8 mouse cellular contexts compared by ENCODE assay signal in genomic region chr13:59766786-59767515, GRCm38 (mm10). TPM values are rescaled to one million over a fixed set of nuclear protein-coding genes. Genes with fewer than 3 reads are reported as not detected.
DNase-seq lines count a peak whose midpoint lies in the region; ATAC-seq lines count a peak whose summit lies in the region.

No protein-coding gene starts in this region.

- H3K27ac ChIP-seq in hindbrain, embryonic 10.5 days = 0 out of 2 replicates have a peak overlapping the region, but pooled peaks have one; percentile 23
- no peak overlapping the region for H3K27ac ChIP-seq in hindbrain, embryonic 11.5 days (ENCODE audit: low read depth, low read length)
- peak overlapping the region; percentile 34; the same call in 1 of the 2 replicates for H3K27ac ChIP-seq in limb, embryonic 10.5 days
- no peak overlapping the region for H3K27ac ChIP-seq in neural tube, embryonic 15.5 days (replicated peaks)

- H3K4me3 ChIP-seq in hindbrain, embryonic 10.5 days = peak overlapping the region; percentile 84; the same call in 1 of the 2 replicates
- H3K4me3 ChIP-seq in hindbrain, embryonic 11.5 days (ENCODE audit: low read depth, low read length) = no peak overlapping the region
- H3K4me3 ChIP-seq in limb, embryonic 10.5 days = no peak overlapping the region
- no peak overlapping the region for H3K4me3 ChIP-seq in neural tube, embryonic 15.5 days (replicated peaks)

- peaks cover 39% of the 10 kb centered on the region for H3K36me3 ChIP-seq in hindbrain, embryonic 10.5 days
- H3K36me3 ChIP-seq in hindbrain, embryonic 11.5 days (ENCODE audit: control insufficient read depth, insufficient read depth, low read length) = no peaks in the 10 kb centered on the region
- H3K36me3 ChIP-seq in limb, embryonic 10.5 days = peaks cover 36% of the 10 kb centered on the region
- H3K36me3 ChIP-seq in neural tube, embryonic 15.5 days = peaks cover 9% of the 10 kb centered on the region; the same call in 1 of the 2 replicates

- H3K9me3 ChIP-seq in hindbrain, embryonic 10.5 days = no peaks in the 10 kb centered on the region
- H3K9me3 ChIP-seq in hindbrain, embryonic 11.5 days (ENCODE audit: control insufficient read depth, low read length) = no peaks in the 10 kb centered on the region
- no peaks in the 10 kb centered on the region for H3K9me3 ChIP-seq in limb, embryonic 10.5 days (replicated peaks)
- no peaks in the 10 kb centered on the region for H3K9me3 ChIP-seq in neural tube, embryonic 15.5 days (replicated peaks)

- intact Hi-C loops in heart, postnatal 10 days (cut with DNase I) = no loop called here

- ATAC-seq in hindbrain, embryonic 11.5 days (ENCODE audit: low FRiP score) = no peak
- ATAC-seq in neural tube, embryonic 15.5 days (ENCODE audit: low FRiP score) = no peak
- no peak for ATAC-seq in CD4-positive, CD25-positive, alpha-beta regulatory T cell, adult 4 months

- peaks cover 55% of the 10 kb centered on the region for H3K4me1 ChIP-seq in hindbrain, embryonic 10.5 days (replicated peaks)
- peaks cover 9% of the 10 kb centered on the region for H3K4me1 ChIP-seq in hindbrain, embryonic 11.5 days (replicated peaks; ENCODE audit: control insufficient read depth, insufficient read depth, low read length)
- H3K4me1 ChIP-seq in limb, embryonic 10.5 days = peaks cover 49% of the 10 kb centered on the region
- H3K4me1 ChIP-seq in neural tube, embryonic 15.5 days = peaks cover 47% of the 10 kb centered on the region

- no peak for DNase-seq in hindbrain, embryonic 10.5 days (ENCODE audit: low spot score)
- no peak for DNase-seq in hindbrain, embryonic 11.5 days (ENCODE audit: low spot score)
- peak; percentile 35 to 37 for DNase-seq in heart, postnatal 10 days
- DNase-seq in limb, embryonic 10.5 days (ENCODE audit: low spot score) = no peak
- DNase-seq in cerebellum, postnatal 14 days = no peak
- DNase-seq in right cerebral cortex, postnatal 4 days = no peak

- no peak overlapping the region for H3K4me2 ChIP-seq in hindbrain, embryonic 11.5 days (replicated peaks; ENCODE audit: low read depth, low read length)
- peak overlapping the region; percentile 74 for H3K4me2 ChIP-seq in neural tube, embryonic 15.5 days

- no peak overlapping the region for H3K9ac ChIP-seq in hindbrain, embryonic 11.5 days (ENCODE audit: low read depth, low read length)
- no peak overlapping the region for H3K9ac ChIP-seq in neural tube, embryonic 15.5 days (replicated peaks)

- no peaks in the 10 kb centered on the region for H3K27me3 ChIP-seq in hindbrain, embryonic 10.5 days (ENCODE audit: insufficient read depth, poor library complexity, severe bottlenecking)
- no peaks in the 10 kb centered on the region for H3K27me3 ChIP-seq in hindbrain, embryonic 11.5 days (ENCODE audit: control insufficient read depth, insufficient read depth, low read length)
- no peaks in the 10 kb centered on the region for H3K27me3 ChIP-seq in limb, embryonic 10.5 days (ENCODE audit: low read depth, poor library complexity, severe bottlenecking)
- H3K27me3 ChIP-seq in neural tube, embryonic 15.5 days (replicated peaks) = no peaks in the 10 kb centered on the region

- WGBS in hindbrain, embryonic 10.5 days = 83% methylated on average over 11 of the region's 11 CpGs
- WGBS in hindbrain, embryonic 11.5 days = 83% methylated on average over 11 of the region's 11 CpGs
- WGBS in limb, embryonic 10.5 days = 77% methylated on average over 11 of the region's 11 CpGs
- 67% methylated on average over 11 of the region's 11 CpGs for WGBS in neural tube, embryonic 15.5 days

RNA-seq across cellular contexts. Expression of gene Isca1, which starts 2.7 kb away (rescaled TPM):
- 101 and 116 TPM in 2 replicates for polyA plus RNA-seq in hindbrain, embryonic 10.5 days (2016; fragmentation: Nextera tagmentation; extraction: Ambion mirVana)
- 139 and 140 TPM in 2 replicates for polyA plus RNA-seq in hindbrain, embryonic 11.5 days (2014; fragmentation: Nextera tagmentation; extraction: Ambion mirVana)
- total RNA-seq in heart, postnatal 10 days (2021) = 100 to 1,000 TPM; 191 to 196 TPM
- 90.5 and 95.7 TPM in 2 replicates for polyA plus RNA-seq in limb, embryonic 10.5 days (2016; fragmentation: Nextera tagmentation; extraction: Ambion mirVana)
- 158 and 171 TPM in 2 replicates for polyA plus RNA-seq in neural tube, embryonic 15.5 days (2015; fragmentation: Nextera tagmentation; extraction: Ambion mirVana)
- polyA plus RNA-seq in CD4-positive, CD25-positive, alpha-beta regulatory T cell, adult 4 months (2017; shearing (Covaris generic)) = 10 to 100 TPM; 54.6 to 62.5 TPM

RNA-seq across cellular contexts. Expression of gene Gm49354, which starts 15.1 kb away (rescaled TPM):
- not detected in 2 replicates for polyA plus RNA-seq in hindbrain, embryonic 10.5 days (2016; fragmentation: Nextera tagmentation; extraction: Ambion mirVana)
- polyA plus RNA-seq in hindbrain, embryonic 11.5 days (2014; fragmentation: Nextera tagmentation; extraction: Ambion mirVana) = not detected in 2 replicates
- not detected for total RNA-seq in heart, postnatal 10 days (2021)
- polyA plus RNA-seq in limb, embryonic 10.5 days (2016; fragmentation: Nextera tagmentation; extraction: Ambion mirVana) = not detected in 2 replicates
- not detected in 2 replicates for polyA plus RNA-seq in neural tube, embryonic 15.5 days (2015; fragmentation: Nextera tagmentation; extraction: Ambion mirVana)
- not detected for polyA plus RNA-seq in CD4-positive, CD25-positive, alpha-beta regulatory T cell, adult 4 months (2017; shearing (Covaris generic))

RNA-seq across cellular contexts. Expression of gene 1700014D04Rik, which starts 20.4 kb away (rescaled TPM):
- polyA plus RNA-seq in hindbrain, embryonic 10.5 days (2016; fragmentation: Nextera tagmentation; extraction: Ambion mirVana) = 0.18 TPM in 1 of 2 replicates, not detected in the other
- polyA plus RNA-seq in hindbrain, embryonic 11.5 days (2014; fragmentation: Nextera tagmentation; extraction: Ambion mirVana) = 0.05 and 0.24 TPM in 2 replicates
- under 1 TPM in 1 of 2 experiments, not detected in 1; 0.07 TPM for total RNA-seq in heart, postnatal 10 days (2021)
- 0.31 TPM in 1 of 2 replicates, not detected in the other for polyA plus RNA-seq in limb, embryonic 10.5 days (2016; fragmentation: Nextera tagmentation; extraction: Ambion mirVana)
- polyA plus RNA-seq in neural tube, embryonic 15.5 days (2015; fragmentation: Nextera tagmentation; extraction: Ambion mirVana) = 0.14 and 0.22 TPM in 2 replicates
- polyA plus RNA-seq in CD4-positive, CD25-positive, alpha-beta regulatory T cell, adult 4 months (2017; shearing (Covaris generic)) = not detected

RNA-seq across cellular contexts. Expression of gene Spata31d1d, which starts 35.4 kb away (rescaled TPM):
- not detected in 2 replicates for polyA plus RNA-seq in hindbrain, embryonic 10.5 days (2016; fragmentation: Nextera tagmentation; extraction: Ambion mirVana)
- polyA plus RNA-seq in hindbrain, embryonic 11.5 days (2014; fragmentation: Nextera tagmentation; extraction: Ambion mirVana) = not detected in 2 replicates
- not detected for total RNA-seq in heart, postnatal 10 days (2021)
- not detected in 2 replicates for polyA plus RNA-seq in limb, embryonic 10.5 days (2016; fragmentation: Nextera tagmentation; extraction: Ambion mirVana)
- not detected in 2 replicates for polyA plus RNA-seq in neural tube, embryonic 15.5 days (2015; fragmentation: Nextera tagmentation; extraction: Ambion mirVana)
- polyA plus RNA-seq in CD4-positive, CD25-positive, alpha-beta regulatory T cell, adult 4 months (2017; shearing (Covaris generic)) = not detected

RNA-seq across cellular contexts. Expression of gene Spata31d1b, which starts 54.9 kb away (rescaled TPM):
- polyA plus RNA-seq in hindbrain, embryonic 10.5 days (2016; fragmentation: Nextera tagmentation; extraction: Ambion mirVana) = 0.04 TPM in 1 of 2 replicates, not detected in the other
- polyA plus RNA-seq in hindbrain, embryonic 11.5 days (2014; fragmentation: Nextera tagmentation; extraction: Ambion mirVana) = not detected in 2 replicates
- not detected for total RNA-seq in heart, postnatal 10 days (2021)
- polyA plus RNA-seq in limb, embryonic 10.5 days (2016; fragmentation: Nextera tagmentation; extraction: Ambion mirVana) = not detected in 2 replicates
- not detected in 2 replicates for polyA plus RNA-seq in neural tube, embryonic 15.5 days (2015; fragmentation: Nextera tagmentation; extraction: Ambion mirVana)
- polyA plus RNA-seq in CD4-positive, CD25-positive, alpha-beta regulatory T cell, adult 4 months (2017; shearing (Covaris generic)) = not detected

Comparison
In these comparisons a context has a peak if more than half of its experiments do, and no peak if none do; other contexts are left out.
1. H3K27ac ChIP-seq: peak in hindbrain, embryonic 10.5 days (single experiment) and limb, embryonic 10.5 days (single experiment); none in hindbrain, embryonic 11.5 days (single experiment) and neural tube, embryonic 15.5 days (single experiment).
2. DNase-seq: peak in heart, postnatal 10 days (2 of 2); none in hindbrain, embryonic 10.5 days (single experiment), hindbrain, embryonic 11.5 days (single experiment), limb, embryonic 10.5 days (single experiment), cerebellum, postnatal 14 days (0 of 2) and right cerebral cortex, postnatal 4 days (single experiment).